Mouse (Mus musculus) adrenal gland, postnatal 36 days (tissue): ENCODE data around the gene Sv2c. TPM values are rescaled to one million over a fixed set of nuclear protein-coding genes. Genes with fewer than 3 reads are reported as not detected.
A peak's percentile ranks its signal among the peaks of the same experiment; 100 is the strongest.

Experiments
- DNase-seq, 2 experiments: peaks; one replicate each; pipeline ENCODE4 v3.0.0; 2021; ENCODE audit warnings: mixed read lengths in 1 of 2
- total RNA-seq, 2 experiments: library from RNA; stranded (reverse); gene quantifications; 2 replicates each; pipeline ENCODE4 v1.2.3; 2021

Sv2c gene
- total RNA-seq, 2 experiments from 2014 or later, result 1.3 to 2.8 TPM

DNA sequence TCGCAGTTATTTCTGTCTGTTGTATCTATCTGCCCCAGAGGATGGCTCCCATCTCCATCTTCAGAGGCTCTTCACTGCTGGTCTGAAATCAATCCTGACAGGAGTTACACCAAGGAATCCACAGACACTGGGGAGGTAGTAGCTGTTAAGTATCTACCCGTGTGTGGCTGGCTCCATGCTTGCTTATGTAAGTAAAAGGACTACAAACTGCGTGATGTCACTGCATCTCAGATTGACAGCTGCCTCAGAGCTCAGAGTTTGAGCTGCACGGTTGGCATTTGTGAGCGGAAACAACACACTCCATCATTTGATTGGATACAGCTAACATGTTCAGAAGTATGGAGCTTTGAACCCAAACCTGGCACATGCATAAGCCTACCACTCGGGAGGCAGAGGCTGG is 187.8 kb downstream of the Sv2c start:
- DNase-seq, result no peak

DNA sequence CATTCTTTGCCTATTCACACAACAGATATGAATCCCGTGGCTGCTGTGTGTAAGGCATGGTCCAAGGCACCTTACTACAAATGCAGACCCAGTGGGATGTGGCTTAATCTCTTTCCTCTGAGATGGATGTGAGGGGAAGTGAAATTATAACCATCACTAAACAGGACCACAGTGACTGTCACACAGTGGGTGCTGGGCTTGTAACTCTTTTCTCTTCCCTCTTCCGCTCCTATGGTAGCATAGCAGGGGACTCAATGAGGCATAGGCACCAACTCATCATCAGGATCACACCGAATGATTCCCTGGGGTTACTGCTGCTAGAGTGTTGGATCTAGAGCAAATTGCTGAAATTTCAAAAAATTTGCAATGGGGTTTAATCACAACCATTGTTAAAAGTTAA is 188.5 kb downstream of the Sv2c start:
- no peak for DNase-seq

DNA sequence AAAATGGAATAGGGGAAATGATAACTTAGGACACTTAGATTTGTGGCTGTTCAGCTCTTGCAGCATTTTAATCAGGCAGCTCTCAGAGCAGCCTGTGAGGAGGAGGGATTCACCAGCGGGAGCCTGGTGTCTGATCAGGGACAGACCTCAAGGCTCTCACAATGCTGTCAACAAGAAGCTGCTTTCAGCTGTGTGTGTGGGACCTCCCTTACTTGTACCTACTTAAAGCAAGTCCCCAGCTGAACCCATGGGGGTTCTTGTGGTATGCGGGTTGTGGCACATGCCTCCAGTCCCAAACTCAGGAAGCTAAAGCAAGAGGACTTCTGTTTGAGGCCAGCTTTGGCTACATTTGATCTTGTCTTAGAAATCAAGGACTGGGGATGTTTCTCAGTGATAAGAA is 189.8 kb downstream of the Sv2c start:
- no peak for DNase-seq

- DNase-seq, result no peak
Measured at GRCm38 (mm10) chr13:95941861-95942260, 190.5 kb downstream of the Sv2c start.

- no peak for DNase-seq
Measured at GRCm38 (mm10) chr13:95940811-95941210, 191.6 kb downstream of the Sv2c start.

- DNase-seq, result peak; percentile 30 to 36
Measured at GRCm38 (mm10) chr13:95924201-95924621, 208.2 kb downstream of the Sv2c start.

GRCm38 (mm10) chr13:95922626-95923025 is 209.8 kb downstream of the Sv2c start:
- DNase-seq, result peak; percentile 38 to 58

GRCm38 (mm10) chr13:95918624-95919284 is 213.6 kb downstream of the Sv2c start:
- DNase-seq, result peak in 1 of 2 experiments; percentile 20

DNA sequence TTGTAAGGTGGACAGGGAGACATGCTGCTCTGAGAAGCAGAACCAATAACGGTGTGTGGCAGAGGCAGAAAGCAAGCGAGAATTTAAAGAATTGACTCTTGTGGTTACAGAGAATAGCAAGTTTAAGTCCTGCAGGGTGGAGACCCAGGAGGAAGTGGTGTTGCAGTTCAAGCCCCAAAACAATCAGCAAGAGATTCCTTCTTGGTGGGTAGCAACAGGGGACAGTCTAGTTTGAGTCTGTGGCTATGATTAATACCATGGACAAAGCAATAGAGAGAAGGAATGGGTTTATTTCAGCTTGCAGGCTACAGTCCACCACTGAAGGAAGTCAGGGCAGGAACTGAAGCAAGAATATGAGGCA is 219.4 kb downstream of the Sv2c start:
- no peak for DNase-seq

- peak; percentile 48 to 56 for DNase-seq
Measured at GRCm38 (mm10) chr13:95912157-95913045, 220.0 kb downstream of the Sv2c start.

DNA sequence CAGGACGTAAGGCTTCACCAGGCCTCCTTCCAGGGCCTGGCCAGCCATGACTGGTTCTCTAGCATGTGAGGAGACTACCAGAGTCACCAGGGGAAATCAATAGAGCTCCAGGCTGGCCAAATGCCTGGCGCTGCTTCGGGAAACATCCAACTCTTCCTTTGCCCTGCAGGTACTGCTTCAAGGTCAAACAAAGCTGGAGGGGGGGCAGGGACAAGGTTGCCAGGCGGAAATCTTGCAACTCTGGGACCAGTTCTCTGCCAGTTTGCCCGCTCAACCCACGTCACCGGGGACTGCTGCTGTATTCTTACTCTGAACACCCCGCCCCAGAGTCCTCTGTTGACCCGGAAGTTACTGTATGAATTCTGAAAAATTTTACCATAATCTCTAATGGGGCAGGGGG is 222.1 kb downstream of the Sv2c start:
- DNase-seq, result peak in 1 of 2 experiments; percentile 25

DNA sequence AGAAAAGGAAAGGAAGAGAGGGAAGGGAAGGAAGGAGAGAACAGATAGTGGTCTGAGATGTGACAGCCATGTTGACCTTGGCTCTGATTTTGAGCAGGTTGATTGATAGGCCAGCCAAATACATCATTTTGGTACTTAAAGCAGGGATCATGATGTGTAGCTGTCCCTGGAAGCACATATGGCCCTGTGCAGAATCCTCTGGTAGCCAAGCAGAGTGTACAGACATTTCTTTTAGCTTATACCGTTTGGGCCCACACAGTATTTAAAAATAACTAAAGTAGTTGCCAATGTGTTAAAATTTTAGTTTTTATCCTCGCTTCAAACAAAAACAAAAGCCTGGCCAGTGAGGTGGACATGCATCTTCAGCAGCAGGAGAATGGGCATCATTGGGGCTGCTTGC is 223.1 kb downstream of the Sv2c start:
- DNase-seq, result no peak

Other genes starting within 250 kb of the Sv2c start
- 100 to 1,000 TPM; 149 to 229 TPM for gene Iqgap2, start 240.7 kb downstream of the Sv2c start, total RNA-seq
- gene Gm20075, start 51.2 kb downstream of the Sv2c start, total RNA-seq, result 10 to 100 TPM; 20.8 to 29.6 TPM
- not detected for gene Gm17190, start 50.5 kb downstream of the Sv2c start, total RNA-seq